Mouse (Mus musculus) ES-Bruce4 (cell line): ENCODE data around the gene Chst10.

Experiments
- CTCF ChIP-seq: IDR thresholded peaks from one replicate; pipeline ENCODE4 v1.8.1; 2011; ENCODE audit warnings: low read depth, low read length
- POLR2A ChIP-seq: IDR thresholded peaks from one replicate; pipeline ENCODE4 v1.8.1; 2011; ENCODE audit warnings: low read length; ENCODE audit not compliant: insufficient read depth

DNA sequence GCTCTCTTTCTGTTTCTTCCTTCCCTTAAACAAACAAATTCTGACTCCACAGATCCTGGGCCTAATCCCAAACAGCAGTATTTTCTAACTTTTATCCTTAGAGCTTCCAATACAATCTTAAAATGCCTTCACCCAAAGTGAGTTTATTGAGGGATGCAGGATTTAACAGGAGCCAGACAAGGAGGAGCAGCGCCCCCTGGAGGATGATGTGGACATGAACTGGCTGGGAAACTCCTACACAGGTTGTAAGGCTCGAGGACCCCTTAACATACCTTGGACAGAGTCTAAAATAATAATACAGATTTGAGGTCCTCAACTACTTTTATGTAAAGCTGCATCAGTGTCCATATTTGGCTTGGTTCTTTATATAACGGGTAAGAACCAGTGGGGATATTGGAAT lies 41.8 kb downstream of the Chst10 start:
- TF ChIP-seq CTCF = peak; percentile 91
- TF ChIP-seq POLR2A = no peak
